ENCODE assay signal across 8 mouse cellular contexts in the genomic region with DNA sequence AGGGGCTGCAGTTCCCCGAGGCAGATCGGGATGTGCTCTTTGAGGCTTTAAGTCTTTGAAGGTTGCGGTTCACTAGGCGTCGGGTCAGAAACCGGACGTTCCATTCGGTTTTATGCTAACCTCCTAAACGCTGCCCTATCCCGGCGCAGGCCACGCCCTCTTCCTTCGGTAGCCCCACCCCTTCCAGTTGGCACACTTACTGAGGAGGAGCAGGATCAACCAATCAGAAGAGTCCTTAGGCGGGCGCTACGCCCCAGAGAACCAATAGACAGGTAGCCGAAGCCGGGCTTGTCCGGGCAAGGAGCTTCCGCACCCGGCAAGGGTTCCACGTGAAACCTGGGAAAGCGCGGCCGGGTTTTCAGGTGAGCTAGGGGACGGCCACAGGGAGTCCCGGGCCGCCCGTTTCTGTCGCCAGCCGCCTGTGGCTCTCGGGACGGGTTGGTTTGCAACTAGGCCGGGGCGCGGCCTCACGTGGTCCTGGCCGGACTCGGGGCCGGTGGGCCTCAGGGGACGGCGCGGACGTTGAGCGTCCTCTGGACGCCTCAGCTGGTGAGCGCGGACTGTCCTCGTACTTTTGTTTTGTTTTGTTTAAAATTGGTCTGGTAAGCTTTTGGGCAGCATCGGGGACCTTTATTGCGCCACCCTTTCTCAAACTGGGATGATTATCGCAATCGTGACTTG. TPM values are rescaled to one million over a fixed set of nuclear protein-coding genes. Genes with fewer than 3 reads are reported as not detected.
A peak's percentile ranks its signal among the peaks of the same experiment; 100 is the strongest.
DNase-seq lines count a peak whose midpoint lies in the region; ATAC-seq lines count a peak whose summit lies in the region.

A gene (plus strand): TSS at position 202 of the 681 bp plus-strand sequence.

- ATAC-seq in megakaryocyte progenitor cell, adult 5-6 weeks (replicated peaks; ENCODE audit: poor library complexity) = peak; percentile 98

- peak; percentile 96 for DNase-seq in adipocyte (ENCODE audit: low spot score)
- DNase-seq in embryo, embryonic 10 days (ENCODE audit: low spot score) = peak; percentile 99
- peak; percentile 98 for DNase-seq in gastrocnemius, postnatal 10 days
- DNase-seq in induced T-regulatory cell, adult 2 months (ENCODE audit: low read depth) = peak; percentile 99
- DNase-seq in left cerebral cortex, adult 9 months (ENCODE audit: low spot score in 2 of 2) = peak; percentile 91 to 99
- DNase-seq in right cerebral cortex, postnatal 14 days = peak; percentile 95
- peak; percentile 97 to 99 for DNase-seq in urinary bladder, postnatal 36 days (ENCODE audit: low spot score in 2 of 2)

RNA-seq across cellular contexts. Expression of the gene that starts here (rescaled TPM):
- total RNA-seq in gastrocnemius, postnatal 10 days (2021) = 10 to 100 TPM; 22.7 to 27.1 TPM
- total RNA-seq in megakaryocyte progenitor cell, adult 5-6 weeks (2015) = 14.8 and 15.1 TPM in 2 replicates
- total RNA-seq in megakaryocyte progenitor cell, adult 5-6 weeks (2017) = 39.7 and 46.6 TPM in 2 replicates

Comparison
In these comparisons a context has a peak if more than half of its experiments do, and no peak if none do; other contexts are left out.
1. Peak in every context shown above with its lines: DNase-seq and ATAC-seq.